Mouse (Mus musculus) thymus, postnatal 10 days (tissue): ENCODE results near the gene Zbtb37.
"Not testable (repeated sequence)": the region's sequence is repeated elsewhere in the genome, so short reads cannot be mapped to it uniquely, and the experiment has no call there.

Source experiments
- DNase-seq, 2 experiments: peaks; one replicate each; pipeline ENCODE4 v3.0.0; 2021; ENCODE audit warnings: low spot score in 2 of 2

Gene Zbtb37

DNA sequence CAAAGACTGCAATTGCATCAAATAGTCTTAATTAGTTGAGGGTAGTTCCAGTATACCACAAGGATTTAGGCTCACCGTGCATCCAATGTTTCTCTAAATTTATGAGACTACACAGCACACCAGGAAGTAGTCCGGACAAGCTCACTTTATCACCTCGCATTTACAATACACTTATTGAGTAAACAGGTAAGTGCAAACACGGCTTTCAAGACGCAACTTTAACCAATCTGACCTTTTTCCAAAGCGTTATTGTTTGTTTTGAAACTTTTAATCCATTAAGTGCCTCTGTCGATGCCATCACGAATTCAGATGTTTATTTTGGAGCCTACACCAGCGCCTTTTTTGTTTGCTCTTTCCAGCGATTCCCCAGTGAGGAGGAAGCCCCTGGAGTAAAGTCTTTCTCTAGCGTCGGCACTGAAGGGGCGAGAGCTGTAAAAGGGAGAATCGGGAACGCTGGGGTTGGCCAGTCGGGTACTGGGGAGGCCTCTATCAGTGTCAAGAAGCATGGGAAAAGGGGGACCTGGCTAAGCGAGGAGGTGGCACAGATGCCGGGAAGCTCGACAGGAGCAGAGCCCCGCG is 704 bp downstream of the Zbtb37 start:
- DNase-seq: no peak

DNA sequence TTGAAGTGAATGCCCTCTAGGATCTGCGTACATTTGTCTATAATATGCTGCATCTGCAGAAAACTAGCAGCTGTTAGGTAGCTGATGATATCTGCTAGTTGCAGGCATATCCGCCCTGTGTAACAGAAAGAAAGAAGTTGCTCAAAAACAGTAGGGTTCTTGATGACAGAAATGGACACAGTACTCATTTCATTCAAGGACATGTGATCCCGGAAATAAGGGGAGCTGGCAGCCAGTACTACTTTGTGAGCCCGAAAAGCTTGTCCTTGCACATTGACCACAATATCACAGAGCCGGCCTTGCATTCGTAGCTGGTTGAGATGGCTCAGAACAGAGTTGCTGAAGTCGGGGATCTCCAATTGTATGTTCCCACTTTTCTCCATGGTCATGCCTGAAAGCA is 2.3 kb downstream of the Zbtb37 start:
- no peak for DNase-seq

DNA sequence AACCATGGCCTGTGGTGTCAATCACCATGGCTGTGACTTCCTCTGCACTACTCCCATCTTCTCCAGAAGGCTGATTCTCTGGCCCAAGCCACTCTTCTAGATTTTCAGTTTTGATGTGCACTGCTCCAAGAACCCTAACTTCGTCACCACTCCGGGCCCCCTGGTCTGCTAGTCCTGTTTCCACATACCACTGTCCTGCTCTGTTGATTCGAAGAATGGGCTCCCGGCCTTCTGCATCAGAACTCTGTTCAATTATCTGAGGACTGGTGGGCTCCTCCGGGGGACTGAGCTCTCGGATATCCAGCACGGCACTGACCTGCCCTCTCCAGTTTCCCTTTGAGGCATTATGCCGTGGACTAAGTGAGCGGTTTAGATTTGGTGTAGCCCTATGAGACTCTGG is 2.8 kb downstream of the Zbtb37 start:
- no peak for DNase-seq

DNA sequence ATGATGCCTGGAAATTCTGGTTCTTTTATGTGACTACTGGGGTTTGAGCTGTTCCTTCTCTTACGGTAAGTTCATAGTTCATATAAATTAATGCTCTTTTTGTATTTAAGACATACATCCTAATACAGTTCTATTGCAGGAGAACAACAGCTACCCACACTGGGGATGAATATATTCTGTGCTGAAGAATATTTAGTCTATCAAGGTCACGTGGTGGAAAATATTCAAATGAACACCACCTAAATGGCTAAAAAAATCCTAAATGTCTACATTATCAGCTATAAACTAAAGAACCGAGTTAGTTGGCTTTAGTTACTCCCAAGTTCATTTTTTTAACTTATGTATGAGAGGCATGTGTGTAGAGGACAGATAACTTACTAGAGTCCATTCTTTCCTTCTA is 4.6 kb downstream of the Zbtb37 start:
- no peak for DNase-seq

DNA sequence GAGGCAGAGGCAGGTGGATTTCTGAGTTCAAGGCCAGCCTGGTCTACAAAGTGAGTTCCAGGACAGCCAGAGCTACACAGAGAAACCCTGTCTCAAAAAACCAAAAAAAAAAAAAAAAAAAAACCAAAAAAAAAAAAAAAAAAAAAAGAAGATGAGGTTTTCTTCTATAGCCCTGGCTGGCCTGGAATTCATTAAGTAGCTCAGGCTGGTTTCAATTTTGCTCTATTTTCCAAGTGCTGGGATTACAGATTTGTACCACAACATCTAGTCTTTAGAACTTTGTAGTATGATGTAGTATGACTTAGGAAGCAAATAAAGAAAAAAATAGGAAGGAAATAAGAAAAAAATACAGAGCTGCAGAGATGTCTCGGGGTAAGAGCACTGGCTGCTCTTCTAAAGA is 6.2 kb downstream of the Zbtb37 start:
- DNase-seq: not testable (repeated sequence)

DNA sequence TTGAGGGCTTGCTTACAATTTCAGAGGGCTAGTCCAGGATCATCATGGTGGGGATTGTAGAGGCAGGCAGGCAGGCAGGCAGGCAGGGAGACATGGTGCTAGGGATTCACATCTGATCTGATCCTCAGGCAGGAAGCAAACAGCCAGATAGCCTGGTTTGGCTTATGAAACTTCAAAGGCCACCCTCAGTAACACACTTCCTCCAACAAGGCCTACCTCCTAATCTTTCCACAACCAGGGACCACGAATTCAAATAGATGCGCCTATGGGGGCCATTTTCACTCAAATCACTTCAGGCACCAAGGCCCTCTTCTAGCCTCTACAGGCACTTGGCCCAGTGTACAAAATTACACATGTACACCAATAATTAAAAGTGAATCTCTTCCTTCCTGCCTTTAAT is 7.5 kb downstream of the Zbtb37 start:
- DNase-seq: no peak

DNA sequence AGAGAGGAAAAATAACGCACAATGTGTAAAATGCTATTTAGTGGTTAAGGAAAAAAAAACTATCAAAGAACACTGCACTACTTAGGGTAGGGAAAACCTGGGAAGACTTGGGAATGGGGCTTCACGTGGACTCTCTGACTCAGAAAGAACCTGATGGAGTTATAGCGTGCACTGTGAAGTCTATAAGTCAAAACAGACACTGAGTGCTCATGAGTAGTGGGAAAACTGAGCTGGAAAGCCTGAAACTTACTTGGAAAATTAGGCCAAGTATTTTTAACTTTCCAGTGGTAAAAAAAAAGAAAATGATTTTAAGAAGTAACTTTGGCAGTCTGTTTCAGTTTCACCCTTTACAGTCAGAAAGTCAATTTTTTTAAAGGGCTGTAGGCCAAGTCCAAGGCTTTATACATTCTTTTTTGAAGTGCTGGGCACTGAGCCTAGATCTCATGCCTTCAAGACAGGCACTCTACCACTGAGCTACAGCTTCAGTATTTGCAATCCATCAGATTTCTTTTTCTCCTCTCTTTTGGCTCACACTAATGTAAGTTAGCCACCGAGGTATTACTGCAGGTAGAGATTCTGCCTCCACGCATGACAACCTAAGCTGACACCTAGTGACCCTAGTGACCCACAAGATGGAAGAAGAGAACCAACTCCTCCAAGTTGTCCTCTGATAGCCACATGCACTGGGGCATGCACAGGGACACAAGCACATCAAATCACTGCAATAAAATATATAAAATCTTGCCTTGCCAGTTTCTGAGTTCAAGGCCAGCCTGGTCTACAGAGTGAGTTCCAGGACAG is 9.0 kb downstream of the Zbtb37 start:
- no peak for DNase-seq

DNA sequence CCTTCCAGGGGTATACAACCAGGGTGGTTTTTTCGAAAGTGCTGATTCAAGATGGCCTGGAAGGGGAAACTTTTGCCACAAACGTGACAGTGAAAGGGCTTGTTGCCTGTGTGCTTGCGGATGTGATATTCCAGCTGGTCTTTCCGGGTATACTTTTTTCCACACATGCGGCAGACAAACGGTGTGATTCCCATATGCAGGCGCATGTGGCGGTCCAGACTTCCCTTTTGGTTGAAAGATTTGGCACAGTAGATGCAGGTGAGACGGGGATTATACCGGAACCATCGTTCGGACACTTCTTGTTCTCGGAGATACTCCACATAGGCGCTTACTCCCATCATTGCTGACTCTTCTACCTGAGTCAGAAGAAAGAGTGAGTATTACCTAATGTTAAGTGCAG is 14.6 kb downstream of the Zbtb37 start:
- no peak for DNase-seq

DNA sequence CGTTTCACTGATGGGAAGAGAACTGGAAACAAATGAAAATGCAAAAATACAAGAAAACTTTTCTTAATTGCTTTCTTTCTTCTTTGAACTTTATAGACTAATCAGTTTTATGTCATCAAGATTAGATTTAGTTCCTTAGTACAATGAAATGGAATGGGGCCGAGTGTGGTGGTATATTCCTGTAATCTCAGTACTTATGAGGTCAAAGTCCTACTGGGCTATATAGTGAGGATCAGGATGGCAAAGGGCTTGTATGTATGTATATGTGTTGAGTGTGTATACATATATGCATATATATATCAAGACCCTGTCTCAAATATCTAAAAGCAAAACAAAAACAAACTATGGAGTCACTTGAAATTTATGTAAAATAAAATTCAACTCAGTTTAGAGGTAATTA is 18.3 kb downstream of the Zbtb37 start:
- no peak for DNase-seq

DNA sequence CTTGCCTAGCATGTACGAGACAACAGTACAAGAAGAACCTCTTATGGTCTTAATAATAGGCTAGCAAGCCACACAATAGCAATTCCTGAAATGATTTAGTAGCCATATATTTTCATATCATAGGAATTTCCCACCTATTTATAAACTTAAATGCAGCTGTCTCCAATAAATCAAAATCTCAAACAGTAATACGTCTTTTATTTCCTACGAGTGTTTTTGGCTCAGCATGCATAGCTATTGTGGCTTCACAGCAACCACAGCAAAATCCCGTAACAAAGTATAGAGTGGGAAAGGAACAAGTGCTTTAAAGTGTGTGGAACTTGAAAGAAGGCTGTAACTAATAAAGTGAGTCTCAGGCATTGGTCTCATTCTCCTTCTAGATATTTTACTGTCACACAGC is 24.2 kb downstream of the Zbtb37 start:
- DNase-seq: no peak

DNA sequence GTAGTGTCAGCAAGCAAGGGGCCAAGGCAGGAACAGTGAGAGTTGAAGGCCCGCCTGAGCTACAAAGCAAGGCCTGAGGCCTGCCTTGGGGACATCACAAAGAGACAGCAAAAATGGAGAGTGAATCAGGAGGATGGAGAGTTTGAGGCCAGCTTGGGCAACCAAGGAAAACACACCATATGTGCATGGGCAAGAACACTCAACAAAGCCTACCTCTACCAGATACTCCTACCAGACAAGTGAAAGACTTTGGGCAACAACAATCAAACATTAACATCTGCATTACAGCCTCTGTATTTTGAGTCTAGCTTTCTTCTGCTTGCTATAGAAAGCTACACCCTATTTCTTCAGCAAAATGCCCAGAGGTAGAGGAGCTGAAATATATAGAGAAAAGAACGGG is 26.6 kb downstream of the Zbtb37 start:
- no peak for DNase-seq

DNA sequence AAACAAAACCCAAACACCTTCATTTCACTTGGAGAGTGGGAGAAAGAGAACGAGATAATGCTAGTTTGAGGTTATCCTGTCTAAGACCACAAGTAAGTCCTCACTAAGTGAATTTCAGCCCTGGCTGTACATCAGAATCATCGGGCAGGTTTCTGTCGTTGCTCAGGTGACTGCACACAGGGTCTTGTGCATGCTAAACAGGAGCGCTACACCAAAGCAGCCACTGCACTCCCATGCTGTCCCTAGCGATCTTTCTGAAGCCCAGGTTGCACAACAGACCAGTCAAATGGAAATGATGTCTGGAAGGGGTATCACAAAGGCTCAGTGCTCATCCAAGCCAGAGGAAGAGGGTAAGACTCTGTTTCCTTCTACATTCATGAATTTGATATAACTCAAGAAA is 28.2 kb downstream of the Zbtb37 start:
- no peak for DNase-seq

DNA sequence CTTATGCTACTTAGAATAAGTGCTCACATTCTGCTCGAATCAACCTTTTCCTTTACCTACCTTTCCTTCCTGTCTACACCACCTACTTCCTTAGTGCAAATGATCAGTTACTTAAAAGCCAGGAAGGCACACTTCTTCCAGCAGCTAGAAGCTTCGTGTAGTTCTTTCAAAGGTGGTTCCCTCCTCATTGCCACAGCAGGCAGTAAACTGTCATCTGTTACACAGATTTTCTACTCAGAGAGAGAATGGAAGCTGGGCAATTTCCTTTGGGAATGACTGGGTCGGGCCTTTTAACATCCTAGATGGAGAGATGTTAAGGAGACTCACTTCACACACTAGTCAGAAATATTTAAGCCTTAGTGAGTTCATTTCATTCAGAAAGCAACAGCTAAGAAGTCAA is 29.1 kb downstream of the Zbtb37 start:
- DNase-seq: no peak

DNA sequence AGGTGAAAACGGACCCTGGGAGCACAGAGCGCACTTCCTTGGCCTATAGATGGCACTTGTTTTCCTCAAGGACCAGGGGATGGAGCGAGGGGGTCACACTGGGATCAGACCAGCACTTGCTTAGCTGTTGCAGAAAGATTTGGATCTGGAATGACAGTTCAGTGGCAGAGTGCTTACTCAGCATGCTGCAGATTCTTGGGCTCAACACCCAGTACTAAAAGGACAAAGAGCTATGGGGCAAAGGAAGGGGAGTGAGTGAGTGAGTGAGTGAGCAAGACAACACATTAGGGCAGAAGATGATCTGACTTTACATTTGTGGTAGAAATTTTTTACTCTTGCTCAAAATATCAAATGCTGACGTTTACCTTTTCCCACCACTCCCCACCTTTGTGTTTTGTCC is 29.7 kb downstream of the Zbtb37 start:
- no peak for DNase-seq

DNA sequence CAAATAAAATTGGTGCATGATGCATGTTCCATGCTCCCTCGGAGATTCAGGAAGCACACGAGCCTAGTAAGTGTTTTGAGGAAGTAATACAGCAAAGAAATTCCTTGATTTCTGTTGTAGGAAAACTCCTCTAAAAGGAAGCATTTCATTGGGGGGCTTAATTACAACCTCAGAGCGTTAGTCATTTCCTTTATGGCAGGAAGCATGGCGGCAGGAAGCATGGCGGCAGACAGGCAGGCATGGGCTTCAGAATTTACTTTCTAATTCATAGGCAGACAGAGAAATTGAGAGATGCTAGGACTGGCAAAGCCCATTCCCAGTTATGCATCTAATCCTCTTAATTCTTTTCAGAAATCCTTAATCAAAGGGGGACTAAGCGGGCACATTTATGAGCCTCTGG is 40.8 kb downstream of the Zbtb37 start:
- no peak for DNase-seq

DNA sequence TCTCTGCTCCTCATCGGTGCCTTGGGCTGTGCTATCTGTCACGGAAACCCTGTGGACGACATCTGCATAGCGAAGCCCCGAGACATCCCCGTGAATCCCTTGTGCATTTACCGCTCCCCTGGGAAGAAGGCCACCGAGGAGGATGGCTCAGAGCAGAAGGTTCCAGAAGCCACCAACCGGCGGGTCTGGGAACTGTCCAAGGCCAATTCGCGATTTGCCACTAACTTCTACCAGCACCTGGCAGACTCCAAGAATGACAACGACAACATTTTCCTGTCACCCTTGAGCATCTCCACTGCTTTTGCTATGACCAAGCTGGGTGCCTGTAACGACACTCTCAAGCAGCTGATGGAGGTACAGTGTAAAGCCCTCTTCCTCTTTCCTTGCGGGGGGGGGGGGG is 45.3 kb downstream of the Zbtb37 start:
- no peak for DNase-seq

DNA sequence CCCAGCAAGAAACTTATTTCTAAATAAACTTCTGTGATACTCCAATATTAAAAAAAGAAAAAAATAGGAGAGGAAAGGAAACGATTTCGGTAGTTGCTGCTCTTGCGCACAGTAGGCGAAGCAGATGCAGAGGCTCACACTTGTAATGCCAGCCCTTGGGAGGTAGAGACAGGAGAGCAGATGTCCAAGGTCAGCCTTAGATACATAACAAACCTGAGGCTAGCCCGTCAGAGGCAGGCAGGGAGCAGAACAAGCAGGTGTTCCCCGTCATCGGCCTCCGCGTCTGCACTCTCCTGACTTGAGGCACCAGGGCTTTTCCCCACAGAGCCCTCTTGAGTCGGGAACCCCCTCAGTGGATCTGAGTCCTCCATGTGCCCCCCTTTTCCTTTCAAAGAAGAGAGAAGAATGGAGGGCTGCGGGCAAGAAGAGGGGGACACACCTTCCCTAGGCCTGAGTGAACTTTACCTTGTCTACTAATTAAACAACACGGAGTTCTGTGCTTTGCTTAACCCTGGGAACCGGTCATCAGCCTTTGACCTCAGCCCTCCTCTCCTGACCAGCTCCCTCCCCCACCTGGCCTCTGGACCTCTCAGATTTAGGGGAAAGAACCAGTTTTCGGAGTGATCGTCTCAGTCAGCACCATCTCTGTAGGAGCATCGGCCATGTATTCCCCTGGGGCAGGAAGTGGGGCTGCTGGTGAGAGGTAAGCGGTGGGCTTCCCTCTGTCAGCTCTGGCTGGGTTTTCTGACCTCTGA is 47.6 kb downstream of the Zbtb37 start:
- no peak for DNase-seq

DNA sequence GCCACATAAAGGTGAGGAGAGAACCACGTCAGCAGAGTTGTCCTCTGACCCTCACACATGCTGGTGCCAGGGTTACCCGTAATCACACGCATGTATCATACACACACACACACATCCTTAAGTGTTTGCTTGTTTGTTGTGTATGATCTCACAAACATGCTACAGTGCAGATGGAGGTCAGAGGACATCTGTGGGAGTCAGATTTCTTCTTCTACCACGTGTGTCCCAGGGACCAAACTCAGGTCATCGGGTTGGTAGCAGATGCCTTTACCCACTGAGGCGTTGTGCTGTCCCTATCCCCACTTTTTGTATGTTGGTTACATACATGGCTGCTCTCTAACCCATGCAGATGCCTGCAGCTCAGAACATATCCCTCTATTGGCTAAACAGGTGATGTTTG is 49.2 kb downstream of the Zbtb37 start:
- no peak for DNase-seq

DNA sequence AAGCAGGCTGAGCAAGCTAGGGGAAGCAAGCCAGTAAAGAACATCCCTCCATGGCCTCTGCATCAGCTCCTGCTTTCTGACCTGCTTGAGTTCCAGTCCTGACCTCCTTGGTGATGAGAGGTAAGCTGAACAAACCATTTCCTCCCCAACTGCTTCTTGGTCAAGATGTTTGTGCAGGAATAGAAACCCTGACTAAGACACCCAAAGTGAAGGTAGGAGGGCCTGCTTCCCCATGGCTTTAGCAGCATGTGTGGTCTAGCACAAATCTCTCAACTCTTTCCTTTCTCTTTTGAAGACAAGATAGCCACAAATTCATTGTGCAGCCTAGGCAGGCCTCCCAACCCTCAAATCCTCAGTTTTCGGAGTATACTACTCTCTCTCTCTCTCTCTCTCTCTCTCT is 49.9 kb downstream of the Zbtb37 start:
- not testable (repeated sequence) for DNase-seq

DNA sequence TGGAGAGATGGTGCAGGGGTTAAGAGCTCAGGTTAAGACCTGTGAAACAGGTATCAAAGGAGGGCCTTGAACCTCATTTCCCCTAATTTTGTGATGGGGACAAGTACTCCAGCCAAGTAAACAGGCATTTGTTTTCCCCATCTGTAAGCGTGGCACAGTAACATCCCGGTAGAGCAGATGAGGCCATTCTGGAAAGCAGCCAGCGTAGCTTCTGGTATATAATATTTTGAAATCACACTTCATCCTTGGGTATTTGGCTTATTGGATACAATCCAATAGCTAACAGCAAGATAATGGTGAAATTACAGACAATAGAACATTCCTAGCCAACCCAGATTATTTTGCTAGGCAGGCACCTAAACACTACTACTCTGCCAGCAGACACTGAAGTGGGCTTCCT is 51.8 kb downstream of the Zbtb37 start:
- no peak for DNase-seq

DNA sequence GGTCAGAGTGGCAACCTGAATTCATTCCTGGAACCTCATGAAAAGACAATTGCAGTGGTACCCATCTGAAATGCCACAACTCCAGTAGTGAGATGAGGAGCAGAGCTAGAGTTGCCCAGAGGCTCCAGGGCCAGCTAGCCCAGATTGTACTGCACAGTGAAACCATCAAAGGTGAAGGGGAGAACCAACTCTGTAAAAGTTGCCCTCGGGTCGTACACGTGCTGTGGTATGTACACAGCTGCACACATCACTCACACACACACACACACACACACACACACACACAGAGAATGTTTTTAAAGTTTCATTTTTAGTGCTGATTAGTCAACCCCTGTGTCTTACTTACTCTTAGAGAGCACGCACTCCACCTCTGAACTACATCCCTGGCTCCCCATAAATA is 53.3 kb downstream of the Zbtb37 start:
- no peak for DNase-seq

DNA sequence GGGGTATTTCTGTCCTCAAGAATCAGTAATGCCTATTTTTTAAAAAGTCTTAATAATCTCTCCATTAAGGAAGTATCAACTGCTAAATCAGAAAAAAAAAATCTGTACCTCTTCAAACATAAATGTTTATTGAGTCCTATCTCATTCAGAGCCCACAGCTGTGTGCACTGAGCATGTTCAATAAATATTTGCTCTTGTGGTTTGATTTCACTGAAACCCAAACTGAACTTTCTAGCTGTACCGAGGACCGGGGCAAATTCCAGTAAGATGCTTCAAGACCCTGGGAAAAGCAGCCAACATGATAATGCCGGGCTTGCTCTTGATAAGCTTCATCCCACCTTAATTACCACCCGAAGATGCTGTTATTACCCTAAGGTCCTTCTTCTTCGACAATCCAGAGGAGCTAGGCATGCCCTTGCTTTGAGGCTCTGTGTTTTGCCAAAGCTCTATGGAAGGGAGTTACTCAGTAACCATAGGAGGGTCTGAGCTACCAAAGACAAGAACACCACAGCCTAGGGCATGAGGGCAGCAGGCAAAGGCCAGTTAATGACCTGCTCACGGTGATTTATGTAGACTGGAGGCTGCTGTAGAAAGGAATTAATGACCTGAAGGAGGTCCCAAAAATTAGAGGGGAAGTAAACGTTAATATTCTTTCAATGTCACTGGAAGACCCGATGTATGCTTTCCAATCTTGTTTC is 54.0 kb downstream of the Zbtb37 start:
- no peak for DNase-seq

DNA sequence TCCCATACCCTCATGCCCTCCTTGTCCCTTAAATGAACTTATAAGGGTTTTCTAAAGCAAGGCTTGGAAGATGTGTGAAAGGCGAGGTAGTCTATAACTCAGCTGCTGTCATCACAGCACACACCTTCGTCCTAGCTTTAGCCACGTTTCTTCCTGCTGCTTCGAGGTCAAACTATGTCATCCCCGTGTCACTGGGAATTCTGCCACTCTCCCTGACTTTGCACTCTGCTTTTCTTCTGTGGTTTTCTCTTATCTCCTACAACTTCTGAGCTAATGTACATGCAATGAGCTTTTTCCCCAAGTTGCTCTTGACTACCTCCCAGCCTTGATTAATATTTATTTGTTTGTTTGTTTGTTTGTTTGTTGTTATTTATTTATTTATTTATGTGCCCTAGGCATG is 54.6 kb downstream of the Zbtb37 start:
- DNase-seq: no peak
